Mouse (Mus musculus) embryonic facial prominence, embryonic 11.5 days (tissue): ENCODE results near the gene Mptx2. TPM values are rescaled to one million over a fixed set of nuclear protein-coding genes. Genes with fewer than 3 reads are reported as not detected.

Experiments used
- polyA plus RNA-seq: library from polyadenylated mRNA; unstranded; fragments of >200 nt; fragmentation: Nextera tagmentation; extraction: Ambion mirVana; gene quantifications from 2 replicates; pipeline ENCODE4 v1.2.1, GENCODE M21; 2014

Mptx2 gene
- polyA plus RNA-seq, 1 experiment from 2014 or later, result not detected

Other genes starting within 250 kb of the Mptx2 start
- not detected in 2 replicates for gene Olfr1408, start 140.4 kb downstream of the Mptx2 start, polyA plus RNA-seq
- not detected in 2 replicates for gene Olfr1406, start 87.1 kb downstream of the Mptx2 start, polyA plus RNA-seq
- gene Olfr218, start 80.0 kb downstream of the Mptx2 start, polyA plus RNA-seq, result not detected in 2 replicates
- gene Olfr1404, start 65.4 kb downstream of the Mptx2 start, polyA plus RNA-seq, result not detected in 2 replicates
- not detected in 2 replicates for gene Fcer1a, start 50.6 kb downstream of the Mptx2 start, polyA plus RNA-seq
- gene Olfr418, start 11.8 kb downstream of the Mptx2 start, polyA plus RNA-seq, result not detected in 2 replicates
- 2.6 and 3.1 TPM in 2 replicates for gene Ackr1, start 56.0 kb upstream of the Mptx2 start, polyA plus RNA-seq
- gene Aim2, start 73.1 kb upstream of the Mptx2 start, polyA plus RNA-seq, result 1.9 and 2.1 TPM in 2 replicates
- gene Cadm3, start 89.9 kb upstream of the Mptx2 start, polyA plus RNA-seq, result 7.3 and 10.1 TPM in 2 replicates
- gene Ifi206, start 213.3 kb upstream of the Mptx2 start, polyA plus RNA-seq, result not detected in 2 replicates